Mouse (Mus musculus) stomach, embryonic 14.5 days (tissue): ENCODE measurements around the gene Slc39a9. TPM values are rescaled to one million over a fixed set of nuclear protein-coding genes. Genes with fewer than 3 reads are reported as not detected.

ENCODE experiments used
- ATAC-seq: fragments of 200-750 bp; cut with Nextera tagmentation; 2 replicates; pipeline ENCODE4 v1.8.0; 2017; ENCODE audit warnings: low read depth, moderate TSS enrichment; ENCODE audit not compliant: insufficient number of reproducible peaks, insufficient read depth, low FRiP score
- H3K27ac ChIP-seq: fragments of 300-500 bp; sonication (generic); 2 replicates; pipeline ENCODE4 v1.5.1; 2014; ENCODE audit warnings: mild to moderate bottlenecking, low read length, moderate library complexity, mixed read lengths
- H3K27me3 ChIP-seq: fragments of 300-500 bp; sonication (generic); 2 replicates; pipeline ENCODE4 v1.6.1; 2014; ENCODE audit warnings: low read length, control low read depth, mixed read lengths; ENCODE audit not compliant: control insufficient read depth, insufficient read depth
- H3K36me3 ChIP-seq: fragments of 300-500 bp; sonication (generic); 2 replicates; pipeline ENCODE4 v1.6.1; 2014; ENCODE audit warnings: mild to moderate bottlenecking, control low read depth, low read length, moderate library complexity, mixed read lengths; ENCODE audit not compliant: control insufficient read depth, insufficient read depth
- H3K4me1 ChIP-seq: fragments of 300-500 bp; sonication (generic); 2 replicates; pipeline ENCODE4 v1.6.1; 2014; ENCODE audit warnings: low read length, control low read depth, mixed read lengths; ENCODE audit not compliant: control insufficient read depth, insufficient read depth
- H3K4me2 ChIP-seq: fragments of 300-500 bp; sonication (generic); replicated peaks from 2 replicates; pipeline ENCODE4 v1.6.1; 2014; ENCODE audit warnings: low read depth, low read length, control low read depth
- H3K4me3 ChIP-seq: fragments of 300-500 bp; sonication (generic); 2 replicates; pipeline ENCODE4 v1.5.1; 2014; ENCODE audit warnings: low read depth, low read length, control low read depth
- H3K9ac ChIP-seq: fragments of 300-500 bp; sonication (generic); replicated peaks from 2 replicates; pipeline ENCODE4 v1.6.1; 2014; ENCODE audit warnings: low read depth, mild to moderate bottlenecking, control low read depth, low read length, moderate library complexity, mixed read lengths
- H3K9me3 ChIP-seq: fragments of 300-500 bp; sonication (generic); 2 replicates; pipeline ENCODE4 v1.6.1; 2016; ENCODE audit warnings: low read depth, low read length, control low read depth; ENCODE audit not compliant: control insufficient read depth
- WGBS: fragments of 180-500 bp; shearing (Covaris S2); extraction: QIAGEN DNeasy Blood & Tissue Kit; methylation state at CpG from one replicate; pipeline ENCODE4 v1.1.7; 2014; 5-methylcytosine and 5-hydroxymethylcytosine counted together
- polyA plus RNA-seq: library from polyadenylated mRNA; unstranded; fragments of >200 nt; fragmentation: Nextera tagmentation; extraction: Ambion mirVana; gene quantifications from 2 replicates; pipeline ENCODE4 v1.2.1, GENCODE M21; 2014

The Slc39a9 gene
- polyA plus RNA-seq, 1 experiment from 2014 or later, result 32.0 TPM

DNA sequence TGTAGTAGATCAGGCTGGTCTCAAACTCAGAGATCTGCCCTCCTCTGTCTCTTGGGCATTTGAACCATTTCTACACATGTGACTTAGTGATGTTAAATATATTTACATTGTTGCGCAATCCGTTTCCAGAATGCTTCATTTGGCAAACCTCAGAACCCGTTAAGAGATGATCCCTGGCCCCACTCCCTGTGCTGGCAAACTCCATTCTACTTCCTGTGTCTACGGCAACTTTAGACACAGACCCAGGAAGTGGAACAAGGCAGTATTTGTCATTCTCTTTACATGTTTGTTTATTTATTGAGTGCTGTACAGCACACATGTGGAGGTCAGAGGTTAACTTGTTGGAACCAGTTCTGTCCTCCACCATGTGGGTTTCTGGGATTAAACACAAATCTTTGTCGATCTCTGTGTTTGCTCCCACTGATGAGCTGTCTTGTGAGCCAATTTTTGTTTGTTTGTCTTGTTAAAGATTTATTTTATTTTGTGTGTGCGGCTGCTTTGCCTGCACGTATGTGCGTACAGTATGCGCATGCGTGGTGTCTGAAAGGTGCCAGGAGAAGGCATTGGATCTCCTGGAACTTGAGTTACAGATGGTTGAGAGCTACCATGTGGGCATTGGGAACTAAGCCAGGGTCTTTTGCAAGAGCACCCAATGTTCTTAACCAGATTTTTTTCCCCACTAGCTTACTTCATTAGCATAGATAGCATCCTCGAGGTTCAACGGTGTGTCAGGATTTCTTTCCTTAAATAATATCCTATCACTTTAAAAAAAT is 86.3 kb downstream of the Slc39a9 start:
- no peak overlapping the region for H3K9ac ChIP-seq
- ATAC-seq, result no peak
- 78% methylated on average over 12 of the region's 12 CpGs for WGBS
- H3K9me3 ChIP-seq, result no peaks in the 10 kb centered on the region
- no peak overlapping the region for H3K4me3 ChIP-seq
- H3K27me3 ChIP-seq, result no peaks in the 10 kb centered on the region
- H3K4me1 ChIP-seq, result no peaks in the 10 kb centered on the region
- no peaks in the 10 kb centered on the region for H3K36me3 ChIP-seq
- no peak overlapping the region for H3K27ac ChIP-seq
- no peak overlapping the region for H3K4me2 ChIP-seq

DNA sequence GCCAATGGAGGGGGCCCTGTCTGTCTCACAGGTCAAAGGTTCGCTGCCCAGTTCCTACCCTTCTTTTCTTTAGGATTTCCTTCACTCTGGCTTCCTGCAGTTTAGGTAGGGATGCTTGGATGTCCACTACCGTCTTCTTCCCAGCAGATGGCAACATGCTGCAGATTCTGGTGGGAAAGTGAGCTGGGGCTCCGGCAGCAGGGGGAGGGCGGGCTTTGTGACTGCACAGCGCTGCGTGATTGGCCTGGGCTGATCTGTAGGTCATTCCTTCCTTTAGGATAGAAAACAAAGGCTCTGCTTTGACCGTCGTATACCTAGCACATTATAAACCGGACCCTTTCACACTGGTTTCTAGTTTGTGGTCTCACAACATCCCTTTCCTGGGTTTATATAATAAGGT is 86.9 kb downstream of the Slc39a9 start:
- no peak overlapping the region for H3K4me3 ChIP-seq
- H3K4me1 ChIP-seq, result no peaks in the 10 kb centered on the region
- H3K9me3 ChIP-seq, result no peaks in the 10 kb centered on the region
- 0 out of 2 replicates have a peak overlapping the region, but pooled peaks have one; percentile 15 for H3K4me2 ChIP-seq
- no peaks in the 10 kb centered on the region for H3K36me3 ChIP-seq
- H3K27ac ChIP-seq, result no peak overlapping the region
- ATAC-seq, result peak; percentile 67; the same call in 1 of the 2 replicates
- H3K9ac ChIP-seq, result no peak overlapping the region
- H3K27me3 ChIP-seq, result no peaks in the 10 kb centered on the region
- WGBS, result 8% methylated on average over 9 of the region's 9 CpGs

Other genes starting within 250 kb of the Slc39a9 start
- gene Dcaf5, start 207.3 kb upstream of the Slc39a9 start, polyA plus RNA-seq, result 11.9 and 12.6 TPM in 2 replicates
- 33.0 and 34.4 TPM in 2 replicates for gene Exd2, start 180.8 kb upstream of the Slc39a9 start, polyA plus RNA-seq
- gene Galnt16, start 125.6 kb upstream of the Slc39a9 start, polyA plus RNA-seq, result 10.8 and 11.3 TPM in 2 replicates
- 250 and 271 TPM in 2 replicates for gene Erh, start 458 bp downstream of the Slc39a9 start, polyA plus RNA-seq
- gene Plekhd1, start 48.7 kb downstream of the Slc39a9 start, polyA plus RNA-seq, result 3.9 and 6.5 TPM in 2 replicates
- gene Ccdc177, start 116.8 kb downstream of the Slc39a9 start, polyA plus RNA-seq, result 0.25 and 0.26 TPM in 2 replicates
- gene Susd6, start 146.6 kb downstream of the Slc39a9 start, polyA plus RNA-seq, result 20.8 and 22.6 TPM in 2 replicates